Mouse (Mus musculus) forebrain, postnatal 0 days (tissue): Measurements from ENCODE around the gene Nipal1. TPM values are rescaled to one million over a fixed set of nuclear protein-coding genes. Genes with fewer than 3 reads are reported as not detected.

Source experiments
- ATAC-seq: fragments of 200-750 bp; cut with Nextera tagmentation; 2 replicates; pipeline ENCODE4 v1.8.0; 2017; ENCODE audit warnings: mild to moderate bottlenecking, moderate library complexity
- DNase-seq: peaks from one replicate; pipeline ENCODE4 v3.0.0-alpha.2; 2015
- H3K27ac ChIP-seq: fragments of 300-500 bp; sonication (generic); 2 replicates; pipeline ENCODE4 v1.5.1; 2014; ENCODE audit warnings: low read depth, mild to moderate bottlenecking, antibody characterized with exemption, low read length, moderate library complexity, mixed read lengths
- H3K27me3 ChIP-seq: fragments of 300-500 bp; sonication (generic); 2 replicates; pipeline ENCODE4 v1.6.1; 2014; ENCODE audit warnings: mild to moderate bottlenecking, low read length, mixed read lengths; ENCODE audit not compliant: insufficient read depth
- H3K36me3 ChIP-seq: fragments of 300-500 bp; sonication (generic); 2 replicates; pipeline ENCODE4 v1.6.1; 2014; ENCODE audit warnings: mild to moderate bottlenecking, moderate library complexity; ENCODE audit not compliant: insufficient read depth
- H3K4me1 ChIP-seq: fragments of 300-500 bp; sonication (generic); 2 replicates; pipeline ENCODE4 v1.6.1; 2014; ENCODE audit warnings: antibody characterized with exemption; ENCODE audit not compliant: insufficient read depth
- H3K4me2 ChIP-seq: fragments of 300-500 bp; sonication (generic); 2 replicates; pipeline ENCODE4 v1.6.1; 2014; ENCODE audit warnings: low read depth, mild to moderate bottlenecking, moderate library complexity
- H3K4me3 ChIP-seq: fragments of 300-500 bp; sonication (generic); 2 replicates; pipeline ENCODE4 v1.5.1; 2014; ENCODE audit warnings: low read depth, low read length, mixed read lengths
- H3K9ac ChIP-seq: fragments of 300-500 bp; sonication (generic); 2 replicates; pipeline ENCODE4 v1.6.1; 2014; ENCODE audit warnings: mild to moderate bottlenecking
- H3K9me3 ChIP-seq: fragments of 300-500 bp; sonication (generic); 2 replicates; pipeline ENCODE4 v1.6.1; 2016; ENCODE audit warnings: low read length
- CTCF ChIP-seq: sonication (generic); IDR thresholded peaks from 2 replicates; pipeline ENCODE4 v1.5.1; 2016; ENCODE audit warnings: antibody characterized with exemption, control low read depth, low read depth
- WGBS: fragments of 180-500 bp; shearing (Covaris S2); extraction: QIAGEN DNeasy Blood & Tissue Kit; methylation state at CpG from one replicate; pipeline ENCODE4 v1.1.7; 2014; 5-methylcytosine and 5-hydroxymethylcytosine counted together
- polyA plus RNA-seq: library from polyadenylated mRNA; unstranded; fragments of >200 nt; fragmentation: Nextera tagmentation; extraction: Ambion mirVana; gene quantifications from 2 replicates; pipeline ENCODE4 v1.2.1, GENCODE M21; 2015
- total RNA-seq: library from RNA; depleted of rRNA; stranded (reverse); fragments of >200 nt; gene quantifications from 2 replicates; pipeline ENCODE4 v1.2.3, GENCODE M21; 2014; rRNA removed

Gene Nipal1
- 0.05 and 0.08 TPM in 2 replicates for total RNA-seq
- 0.38 and 0.44 TPM in 2 replicates for polyA plus RNA-seq

DNA sequence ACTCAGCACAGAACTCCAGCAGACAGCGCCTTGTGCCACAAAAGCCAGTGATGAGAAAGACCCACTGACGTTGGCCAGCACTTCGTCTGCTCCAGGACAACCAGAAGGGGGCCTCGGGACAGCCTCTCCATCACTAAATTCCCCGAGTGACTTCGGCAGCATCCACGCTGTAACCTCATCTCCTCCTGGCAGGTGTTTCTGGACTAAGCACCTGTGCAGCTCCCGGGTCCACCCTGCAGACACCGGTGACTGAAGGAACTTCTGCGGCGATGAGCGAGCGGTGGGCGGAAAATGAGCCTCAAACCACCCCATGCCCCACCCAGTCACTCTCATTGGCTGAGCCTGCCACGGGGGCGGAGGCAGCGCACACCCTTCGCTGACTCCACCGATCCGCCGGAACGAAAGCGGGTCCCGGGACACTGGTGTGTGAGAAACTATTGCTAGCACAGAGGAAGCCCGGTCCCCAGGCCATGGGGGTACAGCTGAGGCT, at the start of gene Nipal1:
Gene Nipal1, plus strand, starts transcription at position 378 of the 490 bp plus-strand sequence.
- H3K9ac ChIP-seq: peak within 1 kb of the TSS; percentile 40

DNA sequence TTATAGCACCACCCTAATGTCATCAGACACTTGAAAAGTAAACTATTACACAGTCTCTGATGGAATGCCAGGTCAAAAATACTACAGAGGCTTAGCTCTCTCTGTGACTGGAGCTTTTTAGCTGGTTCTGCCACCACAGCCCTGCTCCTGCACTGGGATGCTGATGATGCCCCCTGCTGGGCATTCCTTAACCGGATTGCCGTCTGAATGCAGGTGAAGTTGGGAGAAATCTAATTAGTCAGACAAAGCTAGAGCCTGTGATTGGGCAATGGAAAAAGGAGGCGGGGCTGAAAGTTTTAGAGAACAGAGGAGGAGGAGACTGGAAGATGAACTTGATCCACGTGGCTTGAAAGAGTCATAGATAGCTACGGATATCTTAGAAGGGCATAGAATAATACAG, 46.6 kb upstream of the Nipal1 start:
- Histone ChIP-seq H3K9me3 (no peaks in the 10 kb centered on the region), H3K27ac (no peak overlapping the region), H3K27me3 (no peaks in the 10 kb centered on the region), H3K4me1 (no peaks in the 10 kb centered on the region), H3K4me2 (no peak overlapping the region), H3K4me3 (no peak overlapping the region), H3K9ac (no peak overlapping the region), H3K36me3 (no peaks in the 10 kb centered on the region)
- DNase-seq (peak; percentile 27), ATAC-seq (no peak; the same call in 1 of the 2 replicates)
- TF ChIP-seq CTCF: peak; percentile 23
- WGBS: 9% methylated on average over 5 of the region's 5 CpGs

More for the DNA sequence above, at the start of gene Nipal1:
- Histone ChIP-seq H3K27me3 (peaks cover 15% of the 10 kb centered on the region), H3K4me3 (peak within 1 kb of the TSS; percentile 46), H3K36me3 (no peaks in the 10 kb centered on the region), H3K27ac (no peak within 1 kb of the TSS), H3K4me2 (peak within 1 kb of the TSS; percentile 87), H3K4me1 (no peaks in the 10 kb centered on the region), H3K9me3 (no peaks in the 10 kb centered on the region)
- peak; percentile 35 for TF ChIP-seq CTCF
- peak; percentile 96 for ATAC-seq
- peak; percentile 64 for DNase-seq
- WGBS: under 1% methylated on average over 25 of the region's 25 CpGs

DNA sequence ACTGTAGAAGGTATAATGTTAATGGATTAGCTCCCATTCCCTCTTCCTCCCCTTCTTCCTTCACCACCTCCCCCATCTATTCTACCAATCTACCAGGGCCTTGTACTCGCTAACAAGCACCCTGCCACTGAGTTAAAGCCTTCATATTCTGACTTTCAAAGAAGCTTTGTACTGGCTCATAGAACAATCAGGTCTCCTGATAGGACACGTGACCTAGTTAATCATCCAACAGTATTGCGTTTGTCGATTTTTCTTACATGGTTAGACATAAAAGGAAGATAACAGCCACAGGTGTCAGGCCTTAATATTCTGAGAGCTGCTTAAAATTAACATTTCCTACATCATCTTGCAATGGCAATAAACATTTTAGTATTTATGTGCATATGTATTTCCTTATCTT, 44.5 kb upstream of the Nipal1 start:
- H3K9ac ChIP-seq: no peak overlapping the region
- no peak for ATAC-seq
- no peak overlapping the region for H3K4me2 ChIP-seq

DNA sequence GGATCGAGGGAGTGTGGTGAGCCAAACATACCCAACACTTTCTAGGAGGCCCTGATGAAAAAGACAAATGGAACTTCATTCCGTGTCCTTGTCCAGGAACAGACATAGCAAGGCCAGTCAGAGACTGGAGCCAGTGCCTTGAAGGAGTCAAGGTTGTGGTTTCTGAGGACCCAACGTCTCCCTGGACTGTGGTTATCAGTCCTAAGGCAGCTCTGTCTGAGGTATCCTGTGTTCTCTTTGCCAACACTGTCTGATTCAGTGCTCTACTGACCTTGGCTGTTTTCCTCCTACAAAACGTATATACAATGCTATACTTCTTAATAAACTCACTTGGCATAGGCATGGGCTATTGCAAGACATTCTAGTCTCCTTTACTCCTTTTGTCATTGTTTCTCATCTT, 30.2 kb upstream of the Nipal1 start:
- no peak for ATAC-seq
- Histone ChIP-seq H3K36me3 (no peaks in the 10 kb centered on the region), H3K27me3 (no peaks in the 10 kb centered on the region), H3K4me2 (no peak overlapping the region), H3K27ac (no peak overlapping the region), H3K9ac (no peak overlapping the region), H3K9me3 (no peaks in the 10 kb centered on the region), H3K4me1 (no peaks in the 10 kb centered on the region), H3K4me3 (no peak overlapping the region)
- no peak for DNase-seq
- no peak for TF ChIP-seq CTCF
- WGBS: 80% methylated on average over 4 of the region's 4 CpGs

More for the DNA sequence above, 44.5 kb upstream of the Nipal1 start:
- no peak for TF ChIP-seq CTCF
- H3K27ac ChIP-seq: no peak overlapping the region
- H3K4me1 ChIP-seq: no peaks in the 10 kb centered on the region
- no peaks in the 10 kb centered on the region for H3K36me3 ChIP-seq
- H3K27me3 ChIP-seq: no peaks in the 10 kb centered on the region
- no peaks in the 10 kb centered on the region for H3K9me3 ChIP-seq
- no peak for DNase-seq
- 89% methylated on average over 4 of the region's 4 CpGs for WGBS
- H3K4me3 ChIP-seq: no peak overlapping the region

DNA sequence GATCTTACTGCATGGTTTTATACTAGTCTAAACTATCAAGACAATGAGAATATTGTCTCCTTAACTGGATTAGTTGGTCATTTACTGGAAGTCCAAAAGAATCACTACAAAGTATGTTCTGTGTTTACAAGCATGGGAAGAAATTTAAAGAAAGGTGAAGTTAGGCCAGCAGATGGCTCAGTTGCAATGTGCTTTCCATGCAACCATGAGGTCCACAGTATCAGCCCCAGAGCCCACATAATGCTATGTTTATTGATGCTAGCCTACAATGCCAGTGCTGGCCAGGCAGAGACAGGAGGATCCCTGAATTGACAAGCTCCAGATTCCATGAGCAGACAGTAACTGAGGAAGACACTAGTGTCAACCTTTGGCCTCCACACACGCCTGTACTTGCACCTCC, 26.6 kb upstream of the Nipal1 start:
- H3K4me1 ChIP-seq: no peaks in the 10 kb centered on the region
- H3K9ac ChIP-seq: no peak overlapping the region
- H3K9me3 ChIP-seq: no peaks in the 10 kb centered on the region
- H3K27ac ChIP-seq: no peak overlapping the region
- no peaks in the 10 kb centered on the region for H3K27me3 ChIP-seq
- no peak overlapping the region for H3K4me3 ChIP-seq
- 85% methylated on average over 1 of the region's 1 CpGs for WGBS
- no peaks in the 10 kb centered on the region for H3K36me3 ChIP-seq
- H3K4me2 ChIP-seq: no peak overlapping the region
- DNase-seq (no peak), ATAC-seq (no peak)
- no peak for TF ChIP-seq CTCF

DNA sequence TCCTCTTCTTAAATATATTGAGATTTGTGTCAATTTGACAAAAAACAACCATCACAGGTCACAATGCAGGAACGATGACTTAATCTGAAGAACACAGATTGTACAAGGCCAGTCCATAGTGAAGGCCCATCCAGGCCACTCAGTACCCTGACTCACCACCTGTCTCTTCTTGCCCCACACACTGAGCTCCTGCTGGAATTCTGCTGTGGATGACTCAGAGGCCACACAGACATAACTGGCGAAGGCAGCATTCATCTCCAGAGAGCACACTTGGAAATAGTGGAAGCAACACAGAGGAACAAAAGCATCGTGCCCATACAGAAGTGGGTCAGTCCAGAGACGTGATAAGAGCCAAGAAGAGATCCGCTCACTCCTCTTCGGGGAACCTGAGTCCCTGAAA, 17.6 kb upstream of the Nipal1 start:
- no peaks in the 10 kb centered on the region for H3K9me3 ChIP-seq
- no peak overlapping the region for H3K4me3 ChIP-seq
- DNase-seq: no peak
- no peak for TF ChIP-seq CTCF
- no peak overlapping the region for H3K9ac ChIP-seq
- no peak overlapping the region for H3K4me2 ChIP-seq
- H3K27me3 ChIP-seq: no peaks in the 10 kb centered on the region
- ATAC-seq: no peak
- H3K27ac ChIP-seq: no peak overlapping the region
- 92% methylated on average over 6 of the region's 6 CpGs for WGBS
- H3K4me1 ChIP-seq: no peaks in the 10 kb centered on the region
- no peaks in the 10 kb centered on the region for H3K36me3 ChIP-seq

DNA sequence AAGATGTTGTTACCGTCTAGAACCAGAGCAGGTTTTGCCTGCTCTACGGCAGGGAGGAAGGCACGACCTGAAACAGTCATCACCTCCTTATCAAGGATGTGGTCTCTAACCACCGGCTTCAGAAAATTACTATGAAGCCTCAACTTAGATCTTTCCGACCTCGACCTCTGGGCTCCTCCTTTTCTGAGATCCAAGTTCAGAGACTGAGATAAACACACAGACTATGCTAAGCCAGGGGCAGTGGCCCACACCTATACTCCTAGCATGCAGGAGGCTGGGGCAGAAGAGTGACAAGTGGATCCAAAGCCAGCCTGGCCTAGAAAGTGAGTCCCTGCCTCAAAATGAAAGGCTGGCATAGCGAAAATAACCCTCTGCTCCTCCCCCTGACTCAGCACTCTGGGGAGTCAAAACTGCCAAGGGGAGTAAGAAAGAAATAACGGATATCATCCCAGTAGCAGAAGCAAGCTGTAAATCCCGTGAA, 12.8 kb upstream of the Nipal1 start:
- H3K4me1 ChIP-seq: no peaks in the 10 kb centered on the region
- no peak overlapping the region for H3K9ac ChIP-seq
- H3K27ac ChIP-seq: no peak overlapping the region
- no peaks in the 10 kb centered on the region for H3K27me3 ChIP-seq
- H3K4me2 ChIP-seq: no peak overlapping the region
- H3K9me3 ChIP-seq: no peaks in the 10 kb centered on the region
- H3K36me3 ChIP-seq: no peaks in the 10 kb centered on the region
- DNase-seq (no peak), ATAC-seq (no peak)
- TF ChIP-seq CTCF: no peak
- H3K4me3 ChIP-seq: no peak overlapping the region
- 89% methylated on average over 9 of the region's 9 CpGs for WGBS

DNA sequence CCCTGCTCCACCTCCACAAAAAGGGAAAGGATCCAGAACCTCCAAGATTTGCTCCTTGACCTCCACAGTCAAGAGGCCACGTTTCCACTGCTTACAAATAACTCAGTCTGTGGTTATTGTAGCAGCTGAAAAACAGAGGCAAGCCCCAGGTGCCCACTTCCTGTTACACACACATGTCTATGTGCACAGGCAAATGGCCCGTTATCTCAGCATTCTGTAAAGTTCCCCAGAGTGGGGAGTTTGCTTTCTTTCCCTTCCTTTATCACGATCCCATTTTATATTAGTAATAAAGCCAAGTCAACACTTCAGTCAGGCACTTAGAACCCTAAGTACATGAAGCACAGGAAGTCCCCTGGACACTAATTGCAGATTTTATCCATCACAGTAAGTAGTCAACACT, 11.5 kb upstream of the Nipal1 start:
- no peak overlapping the region for H3K4me2 ChIP-seq
- ATAC-seq: no peak
- TF ChIP-seq CTCF: no peak

More for the DNA sequence above, 11.5 kb upstream of the Nipal1 start:
- no peaks in the 10 kb centered on the region for H3K36me3 ChIP-seq
- H3K27me3 ChIP-seq: no peaks in the 10 kb centered on the region
- no peak overlapping the region for H3K9ac ChIP-seq
- WGBS: 76% methylated on average over 3 of the region's 3 CpGs
- no peak overlapping the region for H3K4me3 ChIP-seq
- no peak overlapping the region for H3K27ac ChIP-seq
- no peak for DNase-seq
- no peaks in the 10 kb centered on the region for H3K4me1 ChIP-seq
- no peaks in the 10 kb centered on the region for H3K9me3 ChIP-seq
